Mouse (Mus musculus) cerebellum, adult 9-11 months (tissue): ENCODE measurements around the gene Chic1.

Experiments
- DNase-seq: peaks from one replicate; pipeline ENCODE4 v3.0.0; 2022

Gene Chic1

DNA sequence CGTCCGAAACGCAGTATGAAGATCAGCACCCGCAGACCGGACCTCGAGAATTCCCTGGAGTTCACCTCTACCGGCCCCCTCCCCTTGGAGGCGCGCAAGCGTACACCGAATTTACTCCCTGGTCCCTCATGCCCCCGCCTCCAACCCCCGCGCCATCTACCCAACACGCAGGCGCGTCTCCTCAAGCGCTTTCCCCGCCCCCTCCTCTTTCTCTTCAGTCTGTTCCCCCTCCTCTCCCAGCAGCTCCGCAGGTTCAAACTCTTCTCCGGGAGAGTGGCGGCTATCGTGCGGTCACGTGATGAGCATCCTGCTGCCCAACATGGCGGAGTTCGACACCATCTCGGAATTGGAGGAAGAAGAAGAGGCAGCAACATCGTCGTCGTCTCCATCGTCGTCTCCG is at the start of gene Chic1:
Gene Chic1 (plus strand): TSS at position 190 of the 400 bp plus-strand sequence.
- DNase-seq: peak; percentile 84

DNA sequence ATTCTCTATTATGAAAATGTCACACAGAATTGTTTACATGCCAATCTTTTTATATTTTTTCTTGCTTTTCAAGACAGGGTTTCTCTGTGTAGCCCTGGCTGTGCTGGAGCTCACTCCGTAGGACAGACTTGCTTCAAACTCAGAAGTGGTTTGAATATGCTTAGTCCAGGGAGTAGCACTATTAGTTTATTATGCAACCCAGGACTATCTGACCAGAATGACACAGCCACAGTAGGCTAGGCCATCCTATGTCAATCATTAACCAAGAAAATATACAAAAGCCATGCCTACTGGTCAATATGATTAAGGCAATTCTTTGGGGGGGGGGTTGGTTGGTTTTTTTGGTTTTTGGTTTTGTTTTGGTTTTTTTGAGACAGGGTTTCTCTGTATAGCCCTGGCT is 48.0 kb upstream of the Chic1 start:
- DNase-seq: no peak

DNA sequence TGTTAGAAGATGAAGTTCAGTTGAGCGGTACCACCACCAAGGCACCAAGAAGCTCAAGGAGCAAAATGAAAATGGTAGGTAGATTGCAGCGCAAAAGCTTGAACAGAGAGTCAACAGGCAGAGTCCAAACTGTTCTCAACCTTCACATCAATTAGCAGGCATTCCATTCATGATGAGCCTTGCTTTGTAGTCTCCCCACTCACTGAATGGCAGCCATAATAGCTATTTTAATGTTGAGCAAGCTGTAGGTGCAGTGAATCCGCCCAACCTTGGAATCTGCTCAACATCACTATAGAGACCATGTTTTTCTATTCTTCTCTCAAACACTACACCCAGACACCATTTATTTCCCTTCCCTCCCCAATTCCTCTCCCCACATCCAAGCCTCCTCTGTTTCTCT is 44.6 kb upstream of the Chic1 start:
- DNase-seq: no peak

DNA sequence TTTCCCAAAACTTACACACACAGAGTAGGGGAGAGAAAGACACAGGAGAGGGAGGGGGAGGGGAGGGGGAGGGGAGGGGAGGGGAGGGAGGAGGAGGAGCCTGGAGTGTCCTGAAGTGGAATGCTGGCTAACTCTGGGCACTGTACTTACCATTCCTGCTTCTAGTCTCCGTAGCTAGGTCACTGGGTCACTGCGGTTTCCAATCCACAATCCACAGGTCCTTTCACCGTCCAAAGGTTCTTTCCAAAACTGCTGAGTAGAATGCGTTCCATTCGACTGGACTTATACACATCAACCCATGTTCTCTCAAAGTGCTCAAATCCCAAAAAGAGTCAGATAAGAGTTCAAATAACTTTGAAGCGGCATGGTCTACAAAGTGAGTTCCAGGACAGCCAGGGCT is 42.1 kb upstream of the Chic1 start:
- DNase-seq: no peak

DNA sequence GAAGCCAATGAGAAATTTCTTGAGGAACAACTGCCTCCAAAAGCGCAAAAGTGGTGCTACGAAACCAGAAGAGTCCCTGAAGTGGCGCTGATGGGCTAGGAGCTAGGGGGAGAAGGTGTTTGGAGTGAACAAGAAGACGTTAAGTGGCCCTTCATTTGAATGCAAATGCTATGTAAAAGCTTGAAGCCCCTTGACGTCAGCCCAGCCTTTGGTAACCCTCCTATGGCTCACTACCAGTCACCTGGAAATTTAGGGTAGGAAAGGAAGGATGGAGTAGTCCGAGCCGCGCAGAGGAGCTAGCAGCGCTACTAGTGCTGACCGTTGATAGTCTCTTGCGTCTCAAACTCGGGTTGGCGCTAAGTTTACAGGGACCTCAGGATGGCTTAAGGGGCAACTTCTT is 35.1 kb upstream of the Chic1 start, which contains the start of gene Cdx4:
Gene Cdx4 (plus strand): TSS at position 253 of the 400 bp plus-strand sequence.
- DNase-seq: no peak

DNA sequence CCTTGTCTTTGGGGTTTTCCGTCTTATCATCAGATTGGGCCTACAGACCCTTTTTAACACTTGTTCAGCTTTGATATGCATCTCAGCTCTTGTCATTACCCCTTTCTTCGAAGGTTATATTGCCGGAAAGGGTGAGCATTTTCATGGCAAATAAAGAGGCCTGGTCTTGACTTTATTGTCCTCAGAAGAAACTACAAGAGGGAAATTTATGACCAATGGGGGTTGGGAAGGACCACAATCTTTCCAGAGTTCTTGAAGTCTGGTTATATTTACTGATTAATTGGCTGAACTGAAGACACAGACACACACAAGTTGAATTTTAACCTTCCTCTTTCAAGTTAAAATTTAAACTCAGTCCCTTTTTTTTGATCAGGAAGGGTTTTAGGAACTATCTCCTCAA is 30.4 kb upstream of the Chic1 start:
- DNase-seq: no peak

DNA sequence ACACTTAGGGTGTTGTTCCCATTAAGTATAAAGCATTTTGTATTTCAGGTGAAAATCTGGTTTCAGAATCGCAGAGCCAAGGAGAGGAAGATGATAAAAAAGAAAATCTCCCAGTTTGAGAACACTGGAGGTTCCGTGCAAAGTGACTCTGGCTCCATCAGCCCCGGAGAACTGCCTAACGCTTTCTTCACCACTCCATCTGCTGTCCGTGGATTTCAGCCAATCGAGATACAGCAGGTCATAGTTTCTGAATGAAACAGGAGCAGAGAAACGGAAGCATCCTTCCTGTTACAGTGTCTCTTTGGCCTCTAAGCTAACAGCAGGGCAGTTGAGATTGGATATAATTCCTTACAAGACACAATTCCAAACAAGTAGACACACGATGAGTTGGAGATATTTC is 26.9 kb upstream of the Chic1 start:
- DNase-seq: peak; percentile 18

DNA sequence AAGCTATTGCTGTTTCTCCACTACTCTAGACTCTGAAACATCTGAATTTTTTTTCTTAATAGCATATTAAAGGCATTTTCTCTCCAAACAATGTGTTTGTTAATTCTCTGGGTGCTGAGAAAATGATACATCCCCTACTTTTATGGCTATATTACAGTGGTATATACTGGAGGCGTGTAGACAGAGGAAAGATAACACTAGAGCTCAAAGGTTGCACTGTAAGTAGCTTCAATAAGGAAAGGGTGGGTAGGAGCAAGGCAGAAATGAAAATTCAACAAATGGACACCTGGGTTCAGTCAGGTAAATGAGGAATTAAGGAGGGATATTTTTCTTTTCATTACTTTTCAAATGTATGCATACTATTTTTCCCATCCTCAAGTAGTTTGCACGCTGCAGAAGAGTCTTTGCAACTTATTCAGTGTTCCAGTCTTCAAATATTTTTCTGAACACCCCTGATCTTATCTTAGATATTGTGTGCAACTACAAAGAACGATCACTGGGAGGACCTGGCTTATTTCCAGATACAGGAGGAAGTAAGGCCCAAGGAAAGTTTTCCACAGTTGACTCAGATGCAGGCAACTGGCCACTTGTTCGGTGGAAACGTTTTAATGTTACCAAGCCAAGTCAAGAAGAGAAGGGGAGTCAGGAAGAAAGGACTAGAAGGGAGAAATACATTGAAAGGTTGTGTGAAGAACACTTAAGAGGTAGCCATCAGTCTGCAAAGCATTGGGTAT is 25.0 kb upstream of the Chic1 start:
- no peak for DNase-seq

DNA sequence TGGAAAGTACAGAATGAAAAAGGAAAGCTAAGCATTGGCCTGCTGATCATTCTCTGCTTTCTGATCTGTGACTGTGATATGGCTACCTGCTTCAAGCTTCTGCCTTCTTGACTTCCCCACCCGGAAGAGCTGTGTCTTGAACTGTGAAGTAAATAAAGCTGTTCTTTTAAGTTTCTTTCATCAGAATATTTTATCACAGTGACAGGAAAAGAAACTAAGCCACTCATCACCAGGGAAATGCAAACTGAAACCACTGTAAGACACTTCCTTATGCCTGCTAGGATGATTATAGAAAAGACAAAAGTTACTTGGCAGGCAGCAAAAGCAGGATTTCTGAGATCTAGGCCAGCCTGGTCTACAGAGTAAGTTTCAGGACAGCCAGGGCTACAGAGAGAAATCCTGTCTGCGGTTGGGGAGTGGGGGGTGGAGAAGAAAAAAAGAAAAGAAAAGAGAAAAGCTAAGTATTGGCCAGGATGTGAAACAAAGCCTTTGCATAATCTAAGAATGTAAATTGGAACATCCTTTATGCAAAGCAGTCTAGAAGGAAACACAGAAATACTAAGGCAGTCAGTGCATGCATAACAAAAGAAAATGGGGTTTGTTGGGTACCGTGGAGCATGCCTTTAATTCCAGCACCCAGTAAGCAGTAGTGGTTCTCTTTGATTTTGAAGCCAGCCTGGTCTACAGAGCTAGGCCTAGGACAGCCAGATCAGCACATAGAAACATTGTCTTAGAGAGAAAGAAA is 14.7 kb upstream of the Chic1 start:
- no peak for DNase-seq

DNA sequence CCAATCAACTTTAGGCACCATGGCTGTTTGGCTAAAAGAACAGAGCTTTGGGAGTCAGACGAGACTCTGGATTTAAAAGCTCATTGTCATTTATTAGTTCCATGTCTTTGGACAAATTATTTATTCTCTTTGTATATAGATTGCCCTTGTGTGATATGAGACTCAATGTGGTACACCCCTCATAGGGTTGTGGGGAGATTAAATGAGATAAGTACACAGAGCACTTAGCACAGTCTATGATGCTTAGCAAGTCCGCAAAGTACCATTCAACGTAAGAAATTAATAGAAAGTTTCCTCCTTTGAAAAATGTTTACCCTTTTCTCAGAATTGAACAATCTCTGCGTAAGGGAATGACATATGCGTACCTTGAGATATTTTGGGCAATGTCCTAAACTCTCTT is 492 bp upstream of the Chic1 start:
- DNase-seq: no peak

DNA sequence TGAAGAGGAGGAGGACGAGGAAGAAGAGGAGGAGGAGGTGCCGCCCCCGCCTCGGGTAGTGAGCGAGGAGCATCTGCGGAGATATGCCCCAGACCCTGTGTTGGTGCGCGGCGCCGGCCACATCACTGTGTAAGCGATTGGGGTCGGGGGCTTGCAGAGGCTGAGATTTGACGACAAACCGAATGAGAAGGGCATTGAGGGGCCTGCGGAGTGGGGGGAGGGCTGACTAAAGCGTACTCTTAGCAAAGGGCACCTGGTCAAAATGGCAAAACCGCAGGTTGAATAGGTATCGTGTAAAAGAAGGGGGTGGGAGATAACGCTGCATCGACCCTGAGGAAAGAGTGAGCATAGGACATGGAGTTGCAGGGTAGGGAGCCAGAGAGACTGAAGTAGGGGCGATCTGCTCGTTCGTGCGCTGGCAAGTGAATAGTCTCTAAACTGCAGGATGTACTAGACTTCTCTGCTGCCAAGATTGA is 523 bp downstream of the Chic1 start:
- DNase-seq: no peak

DNA sequence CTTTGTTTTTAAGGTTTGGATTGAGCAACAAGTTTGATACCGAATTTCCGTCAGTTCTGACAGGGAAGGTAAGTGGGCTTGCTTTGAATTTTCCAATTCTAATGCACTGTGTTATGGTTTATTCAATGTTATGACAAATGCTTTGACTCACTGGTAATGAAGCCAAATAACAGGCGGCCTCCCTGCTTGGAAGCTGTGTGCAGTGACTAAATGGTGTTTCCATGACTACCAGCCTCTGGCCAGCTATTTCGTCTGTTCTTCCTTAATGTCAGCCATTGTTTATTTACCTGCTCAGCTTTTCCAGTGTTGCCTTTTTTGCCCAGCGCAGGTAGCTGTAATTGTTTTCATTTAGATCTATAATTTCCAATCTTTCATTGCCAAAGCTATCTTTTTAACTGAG is 9.9 kb downstream of the Chic1 start:
- no peak for DNase-seq

DNA sequence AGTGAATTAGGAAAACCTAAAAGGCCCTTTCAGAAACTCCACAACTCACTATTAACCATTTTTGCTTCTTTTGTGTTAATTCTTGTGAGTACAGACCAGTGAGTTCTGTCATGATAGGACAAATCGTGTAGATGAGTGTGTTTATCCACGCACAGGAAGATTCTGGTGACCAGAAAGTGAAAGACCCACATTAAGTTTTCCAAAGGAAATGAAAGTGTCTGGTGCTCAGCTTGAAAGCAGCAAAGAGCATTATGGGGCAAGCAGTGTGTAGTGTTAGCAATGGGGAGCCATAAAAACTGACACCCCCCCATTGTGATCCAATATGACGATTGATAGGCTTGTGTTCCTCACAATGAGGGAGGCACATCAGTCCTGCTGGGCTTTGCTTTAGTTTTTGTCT is 12.4 kb downstream of the Chic1 start:
- DNase-seq: no peak

DNA sequence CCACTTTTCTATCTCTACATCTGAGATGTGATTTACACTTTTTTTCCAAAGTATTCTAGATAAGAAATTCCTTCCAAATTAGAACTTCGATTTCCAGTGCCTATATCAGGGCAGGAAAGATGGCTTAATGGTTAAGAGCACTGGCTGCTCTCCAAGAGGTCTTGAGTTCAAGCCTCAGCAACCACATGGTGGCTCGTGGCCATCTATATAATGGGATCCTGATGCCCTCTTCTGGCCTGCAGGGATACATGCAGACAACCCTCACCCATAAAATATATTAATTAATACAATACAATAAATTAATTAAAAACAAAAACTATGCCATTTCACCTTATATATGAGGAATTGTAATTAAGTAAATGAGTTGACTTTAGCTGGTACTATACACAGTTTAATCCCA is 14.9 kb downstream of the Chic1 start:
- no peak for DNase-seq

DNA sequence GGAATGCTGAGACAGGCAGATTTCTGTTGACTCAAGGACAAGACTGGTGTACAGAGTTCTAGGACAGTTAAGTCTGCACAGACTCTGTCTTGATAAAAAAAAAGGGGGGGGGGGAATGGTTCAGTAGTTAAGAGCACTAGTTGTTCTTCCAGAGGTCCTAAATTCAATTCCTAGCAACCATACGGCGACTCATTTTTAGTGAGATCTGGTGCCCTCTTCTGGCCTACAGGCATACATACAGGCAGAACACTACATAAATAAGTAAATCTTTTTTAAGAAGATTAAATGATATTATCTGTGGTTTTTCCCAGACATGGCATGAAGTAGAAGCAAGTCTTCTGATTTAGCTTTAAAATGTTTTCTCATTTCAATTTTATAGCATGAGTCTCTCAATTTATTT is 15.4 kb downstream of the Chic1 start:
- no peak for DNase-seq

DNA sequence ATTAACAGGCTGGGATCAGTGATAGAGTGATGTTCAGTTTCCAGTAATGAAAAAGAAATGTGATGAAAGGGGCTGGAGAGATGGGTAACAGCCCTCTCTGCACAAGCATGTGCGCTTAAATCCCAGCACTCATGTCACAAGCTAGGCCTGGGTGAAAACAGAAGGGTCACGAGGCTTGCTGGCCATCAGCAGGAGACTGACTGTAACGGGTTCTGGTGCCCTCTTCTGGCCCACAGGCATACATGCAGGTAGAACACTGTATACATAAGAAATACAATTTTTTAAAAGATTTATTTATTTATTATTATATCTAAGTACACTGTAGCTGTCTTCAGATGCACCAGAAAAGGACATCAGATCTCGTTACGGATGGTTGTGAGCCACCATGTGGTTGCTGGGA is 18.0 kb downstream of the Chic1 start:
- DNase-seq: peak; percentile 15

DNA sequence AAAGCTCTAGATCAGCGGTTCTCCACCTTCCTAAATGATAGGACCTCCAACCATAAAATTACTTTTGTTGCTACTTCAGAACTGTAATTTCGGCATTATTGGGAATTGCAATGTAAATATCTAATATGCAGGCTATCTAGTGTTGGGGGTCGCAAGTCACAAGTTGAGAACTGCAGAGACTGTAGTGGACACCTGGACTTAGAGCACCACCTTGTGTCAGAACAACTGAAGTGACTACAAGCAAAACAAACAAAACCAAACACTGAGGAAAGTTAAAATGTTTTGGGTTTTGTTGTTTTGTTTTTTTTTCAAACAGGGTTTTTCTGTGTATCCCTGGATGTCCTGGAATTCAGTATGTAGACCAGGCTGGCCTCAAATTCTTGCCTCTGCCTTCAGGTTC is 28.3 kb downstream of the Chic1 start:
- DNase-seq: no peak

DNA sequence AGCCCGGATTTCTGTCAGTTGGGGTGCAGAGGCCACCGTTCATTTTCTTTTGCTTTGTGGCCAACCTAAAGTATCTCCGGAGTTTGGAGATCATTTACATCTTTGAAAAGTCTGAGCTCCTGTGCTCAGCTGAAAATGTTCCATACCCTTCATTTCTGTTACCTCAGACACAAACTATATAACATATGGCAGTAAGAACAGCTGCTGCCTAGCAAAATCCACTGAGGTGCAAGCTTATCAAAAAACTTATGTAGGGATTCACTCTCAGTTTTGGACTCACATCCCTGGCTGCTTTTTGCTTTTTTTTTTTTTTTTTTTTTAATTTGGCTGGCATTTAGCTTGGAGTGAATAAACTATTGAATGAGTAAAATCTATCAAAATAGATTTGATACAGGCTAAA is 31.9 kb downstream of the Chic1 start:
- no peak for DNase-seq

DNA sequence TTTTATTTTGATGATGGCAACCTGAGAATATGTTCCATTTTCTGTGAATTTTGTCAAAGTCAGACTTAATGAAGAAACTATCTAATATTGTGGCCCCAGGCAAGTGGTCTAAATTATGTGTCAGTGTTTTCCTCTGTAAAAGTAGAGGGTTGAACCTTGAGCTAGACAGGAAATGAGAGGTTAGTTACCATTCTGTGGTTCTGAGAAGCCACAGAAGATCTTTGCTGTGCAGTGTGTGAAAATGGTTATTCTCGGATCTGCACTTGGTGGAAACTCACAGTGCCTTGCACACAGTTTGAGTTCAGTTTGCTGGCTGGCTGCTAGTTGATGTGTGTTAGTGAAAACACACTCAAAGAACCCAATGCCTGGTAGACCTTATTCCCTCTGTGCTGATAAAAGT is 37.6 kb downstream of the Chic1 start:
- no peak for DNase-seq

DNA sequence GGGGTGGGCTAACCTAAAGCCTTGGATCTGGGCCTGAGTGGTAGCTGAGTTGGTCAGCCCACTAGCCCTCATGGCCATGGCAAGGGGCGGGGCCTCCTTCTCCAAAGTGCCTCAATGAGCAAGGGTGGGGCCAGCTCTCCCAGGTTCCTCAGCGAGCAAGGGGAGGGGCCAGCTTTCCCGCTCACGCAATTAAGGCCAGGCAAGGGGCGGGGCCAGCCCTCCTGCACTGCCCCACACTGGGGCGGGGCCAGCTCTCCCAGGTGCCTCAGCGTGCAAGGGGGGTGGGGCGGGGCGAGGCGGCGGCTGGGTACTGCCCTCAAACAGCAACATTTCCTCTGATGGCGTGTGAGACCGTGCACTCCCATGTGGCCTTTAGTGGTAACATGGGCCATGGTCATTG is 48.7 kb downstream of the Chic1 start:
- no peak for DNase-seq

DNA sequence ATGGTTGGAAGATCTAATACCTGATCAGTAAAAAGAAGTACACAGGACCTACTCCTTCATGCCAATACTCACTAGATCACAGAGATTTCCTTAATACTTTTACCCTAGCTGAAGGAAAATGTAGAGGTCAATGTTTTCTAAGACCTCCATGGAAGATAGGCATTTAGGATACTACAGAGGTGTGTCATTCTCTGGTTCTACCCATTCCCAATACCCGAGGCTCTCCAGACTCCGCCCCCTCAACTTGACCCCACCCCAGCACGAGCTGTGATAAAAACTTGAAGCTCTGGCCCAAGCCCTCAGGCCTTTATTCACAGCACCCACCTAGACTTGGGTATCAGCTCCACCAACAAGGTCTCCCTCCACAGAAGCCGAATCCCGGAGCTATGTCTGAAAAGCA is 57.9 kb downstream of the Chic1 start, which contains the start of gene Tsx:
Gene Tsx (plus strand): TSS at position 301 of the 400 bp plus-strand sequence.
- no peak for DNase-seq

DNA sequence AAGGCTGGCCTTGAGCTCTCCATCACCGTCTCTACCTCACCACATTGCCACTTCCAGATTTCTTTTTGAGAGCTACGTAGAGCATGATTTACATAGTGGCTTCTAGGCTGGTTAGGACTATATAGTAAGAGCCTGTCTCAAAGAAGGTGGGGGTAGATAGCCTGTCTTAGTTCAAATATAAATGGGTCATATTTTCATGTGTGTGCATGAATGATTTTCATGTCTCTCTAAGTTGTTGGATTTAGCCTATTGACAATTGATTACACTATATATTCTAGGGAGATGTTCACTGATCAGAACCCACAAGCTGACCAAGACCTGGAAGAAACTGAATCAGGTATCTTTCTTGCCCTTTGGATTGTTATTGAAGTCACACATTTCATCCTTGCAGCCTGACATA is 65.4 kb downstream of the Chic1 start, which contains the start of gene Gm26992:
Gene Gm26992 (plus strand): TSS at position 301 of the 400 bp plus-strand sequence.
- no peak for DNase-seq

DNA sequence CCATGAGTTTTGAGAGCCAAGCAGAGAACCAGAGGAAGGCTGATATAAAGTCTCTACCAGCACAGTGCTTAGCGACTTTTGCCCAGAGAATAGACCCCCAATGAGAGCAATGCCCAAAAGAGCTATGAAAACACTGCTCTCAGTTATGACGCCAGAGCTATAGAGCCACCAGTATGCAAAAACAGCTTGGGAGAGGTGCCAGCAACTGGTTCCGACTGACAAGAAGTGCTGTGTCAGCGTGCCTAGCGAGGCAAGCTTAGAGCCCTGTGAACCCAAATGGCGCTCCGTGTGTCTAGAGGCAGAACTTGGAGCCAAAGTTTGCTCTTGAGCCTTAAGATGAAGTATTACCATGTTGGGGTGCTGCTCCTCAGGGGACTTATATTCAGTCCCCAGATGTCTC is 71.4 kb downstream of the Chic1 start:
- no peak for DNase-seq

DNA sequence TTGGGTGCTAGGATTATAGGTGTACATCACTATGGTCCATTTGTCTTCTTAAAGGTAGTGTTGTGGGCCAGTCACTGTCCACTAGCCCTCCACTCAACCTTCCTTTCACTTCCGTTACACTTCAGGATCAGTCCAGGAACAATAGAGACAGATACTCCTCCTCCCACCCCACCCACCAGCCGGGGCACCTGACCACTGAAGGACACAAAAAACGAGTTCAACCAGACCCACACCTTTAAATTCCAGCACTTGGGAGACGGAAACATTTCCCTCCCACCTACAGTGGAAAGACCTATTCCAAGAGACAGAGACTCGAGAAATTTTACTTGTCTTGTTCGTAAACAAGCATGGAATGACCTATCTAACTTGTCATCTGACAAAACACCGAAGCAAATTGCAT is 76.0 kb downstream of the Chic1 start:
- DNase-seq: no peak
